Mouse (Mus musculus) layer of hippocampus, postnatal 14 days (tissue): ENCODE results near the gene Olfr618. TPM values are rescaled to one million over a fixed set of nuclear protein-coding genes. Genes with fewer than 3 reads are reported as not detected.
"Not testable (repeated sequence)": the region's sequence is repeated elsewhere in the genome, so short reads cannot be mapped to it uniquely, and the experiment has no call there.

Experiments used
- DNase-seq, 2 experiments: peaks; one replicate each; pipeline ENCODE4 v3.0.0; 2021 to 2022; ENCODE audit warnings: low spot score in 2 of 2, mixed read lengths in 1 of 2
- long read RNA-seq, 2 experiments: library from polyadenylated mRNA; stranded (forward); transcript quantifications; one replicate each; pipeline ENCODE4 v2.0.0; 2021
- microRNA-seq, 2 experiments: library from miRNA; unstranded; fragments of <30 nt; microRNA quantifications; one replicate each; pipeline ENCODE4 v1.2.0; 2021
- total RNA-seq, 2 experiments: library from RNA; stranded (reverse); gene quantifications; 2 replicates each; pipeline ENCODE4 v1.2.3; 2021

Gene Olfr618
- not detected for total RNA-seq
- long read RNA-seq, experiment 1 = 0 reads
- long read RNA-seq, experiment 2 = 0 reads

GRCm38 (mm10) chr7:103589803-103590202, at the start of gene Olfr618:
Gene Olfr618 (plus strand): TSS chr7:103590103.
- no peak for DNase-seq

DNA sequence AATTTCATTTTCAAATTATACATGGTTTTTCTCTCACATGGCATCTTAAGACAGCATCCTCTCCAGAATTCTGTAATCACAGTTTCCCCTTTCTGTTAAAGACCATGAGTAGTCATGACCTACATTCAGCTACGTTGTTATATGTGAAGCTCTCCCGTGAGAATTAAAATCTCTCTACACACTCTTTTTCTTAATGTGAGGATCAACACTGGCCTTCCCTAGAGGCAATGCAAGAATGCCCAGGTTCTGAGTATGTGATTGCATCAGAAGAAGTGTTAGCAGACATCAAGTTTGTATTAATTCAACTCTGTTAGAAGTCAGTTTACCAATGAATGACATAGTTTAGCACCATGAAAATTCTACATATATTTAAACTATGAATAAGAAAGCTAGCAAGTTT, 47.3 kb upstream of the Olfr618 start, which contains the start of gene Olfr612:
Gene Olfr612, minus strand, starts transcription at position 101 of the 400 bp plus-strand sequence.
- DNase-seq = not testable (repeated sequence)

DNA sequence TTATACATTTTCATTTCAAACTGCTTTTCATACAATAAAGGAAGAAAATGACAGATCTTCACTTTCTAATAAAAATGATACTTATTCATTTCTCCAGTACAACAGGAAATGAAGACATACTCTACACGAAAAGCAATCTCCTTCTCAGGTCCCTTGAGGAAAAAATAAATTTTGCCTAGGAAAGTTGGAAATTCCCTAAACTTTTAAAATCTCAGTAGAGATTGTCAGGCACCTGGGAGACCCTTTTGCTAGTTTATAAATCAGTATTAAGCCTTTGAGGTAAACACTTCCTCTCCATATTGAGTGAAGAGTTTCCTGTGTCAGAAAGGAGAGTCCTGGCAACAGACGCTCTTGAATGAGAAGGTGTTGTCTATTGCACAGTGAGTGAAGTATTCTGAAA, 42.1 kb upstream of the Olfr618 start, which contains the start of gene Olfr613:
Gene Olfr613, plus strand, starts transcription at position 301 of the 400 bp plus-strand sequence.
- no peak for DNase-seq

DNA sequence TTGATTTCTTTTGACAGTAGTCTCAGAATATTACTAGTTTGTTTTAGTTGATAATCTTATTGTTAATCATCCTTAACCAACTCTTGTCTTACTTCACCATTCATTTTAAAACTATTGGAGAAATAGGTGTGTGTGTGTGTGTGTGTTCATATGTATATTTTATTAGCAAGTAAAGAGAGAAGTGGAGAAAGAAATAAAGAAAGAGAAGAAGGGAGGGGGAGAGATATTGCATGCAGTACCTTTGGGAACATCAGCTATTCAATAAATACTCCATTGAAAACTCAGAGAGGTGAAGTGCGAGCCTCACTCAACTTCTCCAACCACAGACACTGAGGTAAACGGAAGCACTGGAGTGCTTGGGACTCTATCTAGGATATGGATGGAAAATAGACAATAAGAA, 34.1 kb upstream of the Olfr618 start, which contains the start of gene Olfr615:
Gene Olfr615, plus strand, starts transcription at position 301 of the 400 bp plus-strand sequence.
- no peak for DNase-seq

- no peak for DNase-seq
Observed at GRCm38 (mm10) chr7:103569043-103569442, 20.9 kb upstream of the Olfr618 start, which contains the start of gene Olfr616. Gene Olfr616 (minus strand): TSS chr7:103569143.

DNA sequence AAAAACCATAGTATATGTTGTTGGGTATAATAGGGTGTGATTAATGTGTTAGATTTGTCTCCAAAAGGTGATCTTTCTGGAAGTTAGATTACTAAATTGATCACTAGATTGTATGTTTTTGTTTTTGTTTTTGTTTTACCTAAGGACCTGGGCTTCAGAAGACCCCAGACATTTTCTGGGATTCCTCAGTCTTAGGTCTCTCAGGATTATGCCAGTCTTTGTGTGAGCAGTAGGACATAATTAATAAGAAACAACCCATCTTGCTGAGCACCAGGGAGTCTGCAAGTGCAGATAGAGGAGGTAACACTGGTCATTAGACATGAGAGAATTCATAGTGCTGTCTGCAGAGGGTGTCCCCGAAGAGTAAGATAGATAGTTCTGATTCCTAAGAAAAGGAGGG, 17.1 kb upstream of the Olfr618 start, which contains the start of gene Olfr617:
Gene Olfr617, plus strand, starts transcription at position 301 of the 400 bp plus-strand sequence.
- no peak for DNase-seq

DNA sequence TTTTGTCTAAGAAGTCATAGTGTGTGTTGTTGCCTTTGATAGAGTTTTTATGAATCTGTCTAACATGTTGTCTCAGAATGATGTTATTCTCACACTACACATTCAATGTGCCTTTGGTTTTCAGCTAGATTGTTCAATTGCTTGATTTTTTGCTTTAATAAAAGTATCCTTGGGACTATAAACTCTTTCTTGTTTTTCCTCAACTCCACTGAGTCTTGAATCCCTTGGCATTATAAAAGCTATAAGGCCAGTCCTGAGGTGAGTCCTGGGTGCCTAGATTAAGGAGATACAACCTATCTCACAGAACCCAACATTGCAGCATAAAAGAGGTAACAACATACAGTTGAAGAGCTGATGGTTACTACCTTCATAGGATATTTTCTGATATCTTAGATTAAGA, 10.4 kb downstream of the Olfr618 start, which contains the start of gene Olfr619:
Gene Olfr619, plus strand, starts transcription at position 301 of the 400 bp plus-strand sequence.
- no peak for DNase-seq

- DNase-seq = no peak
Observed at GRCm38 (mm10) chr7:103607425-103607824, 17.5 kb downstream of the Olfr618 start.

- no peak for DNase-seq
Observed at GRCm38 (mm10) chr7:103612434-103612833, 22.5 kb downstream of the Olfr618 start, which contains the start of gene Olfr620. Gene Olfr620 (minus strand): TSS chr7:103612534.

DNA sequence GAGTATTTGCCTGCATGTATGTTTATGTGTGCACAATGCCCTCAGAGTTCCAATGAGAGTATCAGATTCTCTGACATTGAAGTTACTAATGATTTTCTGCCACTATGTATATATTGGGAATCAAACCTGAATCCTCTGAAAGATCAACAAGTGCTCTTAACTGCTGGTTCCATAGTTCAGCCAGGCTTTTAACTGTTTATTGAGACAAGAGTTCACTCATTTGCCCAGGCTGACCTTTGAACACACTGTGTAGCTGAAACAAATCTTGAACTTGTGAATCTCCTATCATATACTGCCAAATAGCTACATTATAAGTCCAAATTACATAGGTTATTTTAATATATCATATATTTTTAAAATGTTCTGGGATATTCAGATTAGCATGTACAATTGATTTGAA, 46.9 kb downstream of the Olfr618 start:
- no peak for DNase-seq

DNA sequence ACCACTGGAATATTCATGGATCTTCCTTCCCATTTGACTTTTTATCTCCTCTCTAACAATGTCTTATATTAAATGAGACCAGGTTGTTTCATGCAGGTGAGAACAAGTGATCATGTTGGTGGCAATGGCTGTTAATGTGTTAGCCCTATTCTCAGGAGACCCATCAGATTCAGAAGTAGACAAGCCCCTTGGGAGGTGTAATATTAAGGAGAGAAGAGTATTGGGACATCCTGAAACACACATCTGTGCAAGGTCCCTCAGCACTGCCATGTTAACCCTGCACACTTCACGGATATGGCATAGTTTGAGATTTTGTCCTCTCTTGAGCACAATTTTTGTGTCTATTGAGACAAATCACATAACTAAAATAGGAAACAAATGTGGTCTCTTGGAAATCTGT, 52.7 kb downstream of the Olfr618 start, which contains the start of gene Olfr622:
Gene Olfr622, minus strand, starts transcription at position 101 of the 400 bp plus-strand sequence.
- no peak for DNase-seq

DNA sequence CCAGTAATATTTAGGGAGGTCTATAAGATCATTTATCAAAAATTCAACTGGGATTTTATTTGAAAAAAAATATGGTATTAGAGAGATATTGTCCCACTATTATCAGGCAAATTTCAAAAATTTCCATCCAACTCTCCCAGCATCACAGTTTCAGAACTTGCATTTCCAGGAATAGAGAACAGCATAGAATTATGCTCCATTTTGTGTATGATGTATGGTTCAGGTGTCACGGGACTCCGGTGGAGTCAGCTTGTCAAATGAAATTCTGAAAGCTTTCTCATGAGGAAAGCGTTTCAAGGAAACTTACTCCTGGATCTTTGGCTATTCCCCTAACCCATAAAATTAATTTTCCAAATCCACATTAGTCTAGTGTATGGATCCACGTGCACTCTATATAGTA, 54.2 kb downstream of the Olfr618 start:
- no peak for DNase-seq

Small RNAs within 50 kb of the gene (microRNA-seq; reads per million reads assigned to microRNA genes)
- gene Gm26506 = 0 reads per million in 2 experiments

Other genes with a start within 250 kb of the Olfr618 start
- gene Olfr600, start 240.4 kb upstream of the Olfr618 start, total RNA-seq = not detected
- gene Olfr601, start 227.4 kb upstream of the Olfr618 start, total RNA-seq = not detected
- not detected for gene Olfr603, start 203.9 kb upstream of the Olfr618 start, total RNA-seq
- gene Usp17lc, start 175.0 kb upstream of the Olfr618 start, total RNA-seq = not detected
- not detected for gene Olfr605, start 144.7 kb upstream of the Olfr618 start, total RNA-seq
- gene Olfr606, start 141.1 kb upstream of the Olfr618 start, total RNA-seq = not detected
- not detected for gene Olfr607, start 126.0 kb upstream of the Olfr618 start, total RNA-seq
- not detected for gene Olfr608, start 120.2 kb upstream of the Olfr618 start, total RNA-seq
- not detected for gene Olfr609, start 92.0 kb upstream of the Olfr618 start, total RNA-seq
- not detected for gene Olfr610, start 78.0 kb upstream of the Olfr618 start, total RNA-seq
- gene Olfr611, start 69.3 kb upstream of the Olfr618 start, total RNA-seq = not detected
- not detected for gene Olfr612, start 47.4 kb upstream of the Olfr618 start, total RNA-seq
- gene Olfr613, start 42.0 kb upstream of the Olfr618 start, total RNA-seq = not detected
- gene Olfr615, start 34.0 kb upstream of the Olfr618 start, total RNA-seq = not detected
- not detected for gene Olfr616, start 21.0 kb upstream of the Olfr618 start, total RNA-seq
- not detected for gene Olfr617, start 17.0 kb upstream of the Olfr618 start, total RNA-seq
- not detected for gene Olfr619, start 10.5 kb downstream of the Olfr618 start, total RNA-seq
- not detected for gene Olfr620, start 22.4 kb downstream of the Olfr618 start, total RNA-seq
- not detected for gene Olfr622, start 52.6 kb downstream of the Olfr618 start, total RNA-seq
- not detected for gene Olfr623, start 73.6 kb downstream of the Olfr618 start, total RNA-seq
- gene Olfr624, start 81.1 kb downstream of the Olfr618 start, total RNA-seq = under 1 TPM in 1 of 2 experiments, not detected in 1; 0.07 TPM
- not detected for gene Olfr625-ps1, start 92.6 kb downstream of the Olfr618 start, total RNA-seq
- not detected for gene Olfr243, start 124.6 kb downstream of the Olfr618 start, total RNA-seq
- gene Olfr628, start 140.3 kb downstream of the Olfr618 start, total RNA-seq = not detected
- not detected for gene Olfr629, start 154.8 kb downstream of the Olfr618 start, total RNA-seq
- not detected for gene Olfr630, start 167.2 kb downstream of the Olfr618 start, total RNA-seq
- not detected for gene Olfr69, start 181.5 kb downstream of the Olfr618 start, total RNA-seq
- gene Olfr68, start 189.6 kb downstream of the Olfr618 start, total RNA-seq = not detected
- gene Olfr67, start 201.7 kb downstream of the Olfr618 start, total RNA-seq = not detected
- 10 to 100 TPM; 58.3 to 79.4 TPM for gene Hbb-bt, start 223.9 kb downstream of the Olfr618 start, total RNA-seq
- gene Hbb-bs, start 238.0 kb downstream of the Olfr618 start, total RNA-seq = 100 to 1,000 TPM; 565 to 654 TPM